Mouse (Mus musculus): ENCODE measurements around the gene Emc7.
A peak's percentile ranks its signal among the peaks of the same experiment; 100 is the strongest.
"Not testable (repeated sequence)": the region's sequence is repeated elsewhere in the genome, so short reads cannot be mapped to it uniquely, and the experiment has no call there.

Gene Emc7

DNA sequence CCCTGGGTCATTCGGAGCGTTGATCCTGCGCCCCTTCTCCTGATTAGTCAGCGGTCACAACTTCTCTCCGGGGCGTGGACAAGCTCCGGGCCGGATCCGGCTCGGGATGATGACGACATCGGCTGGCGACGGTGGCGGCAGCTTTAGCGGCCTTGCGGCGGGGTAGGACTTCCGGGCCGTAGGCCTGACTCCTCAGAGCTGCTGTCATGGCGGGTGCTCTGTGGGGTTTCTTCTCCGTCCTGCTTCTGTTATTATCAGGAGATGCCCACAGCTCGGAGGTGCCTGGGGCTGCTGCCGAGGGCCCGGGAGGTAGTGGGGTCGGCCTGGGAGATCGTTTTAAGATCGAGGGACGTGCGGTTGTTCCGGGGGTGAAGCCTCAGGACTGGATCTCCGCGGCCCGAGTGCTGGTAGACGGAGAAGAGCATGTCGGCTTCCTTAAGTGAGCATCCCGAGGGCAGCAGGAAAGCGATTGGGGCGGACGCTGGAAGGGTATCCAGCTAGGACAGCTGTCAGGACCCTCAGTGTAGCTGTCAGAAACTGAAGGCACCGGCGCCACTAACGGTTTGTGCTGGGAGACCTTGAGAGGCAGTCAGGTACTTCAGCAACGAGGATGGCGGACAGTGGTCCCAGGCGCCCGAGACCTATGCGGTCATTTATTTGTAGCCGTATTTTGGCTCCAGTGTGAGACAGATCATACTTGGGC is at the start of gene Emc7:
Gene Emc7 (plus strand): TSS at position 136 of the 703 bp plus-strand sequence.
- DNase-seq = peak; percentile 98

GRCm38 (mm10) chr2:112407030-112407429 is 47.8 kb upstream of the Emc7 start:
- DNase-seq = no peak

GRCm38 (mm10) chr2:112425308-112425707 is 29.5 kb upstream of the Emc7 start:
- no peak for DNase-seq

- DNase-seq = not testable (repeated sequence)
These were observed 26.3 kb upstream of the Emc7 start for GRCm38 (mm10) chr2:112428534-112428933.

GRCm38 (mm10) chr2:112429665-112430064 is 25.1 kb upstream of the Emc7 start:
- no peak for DNase-seq

GRCm38 (mm10) chr2:112430403-112430802 is 24.4 kb upstream of the Emc7 start:
- no peak for DNase-seq

GRCm38 (mm10) chr2:112432523-112432922 is 22.3 kb upstream of the Emc7 start:
- DNase-seq = no peak

DNA sequence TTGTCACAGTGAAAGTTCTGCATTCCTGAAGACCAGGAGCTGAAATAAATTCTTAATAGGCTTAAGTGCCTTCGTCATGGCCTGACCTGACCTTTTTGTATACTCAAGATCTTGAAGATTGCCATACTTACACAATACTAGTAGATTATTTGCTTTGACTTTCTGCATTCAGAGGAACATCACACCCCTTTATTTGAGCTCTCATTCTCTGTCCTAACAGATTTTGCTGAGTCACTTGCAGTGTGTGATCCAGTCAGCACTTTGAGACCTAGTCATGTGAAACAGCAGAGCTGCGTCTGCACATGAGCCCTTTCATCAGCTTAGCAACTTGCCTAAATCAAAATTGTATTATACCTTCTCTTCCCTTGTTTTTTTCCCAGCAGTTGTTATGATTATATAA is 21.4 kb upstream of the Emc7 start:
- no peak for DNase-seq

- DNase-seq = no peak
These were observed 18.5 kb upstream of the Emc7 start for GRCm38 (mm10) chr2:112436292-112436691.

DNA sequence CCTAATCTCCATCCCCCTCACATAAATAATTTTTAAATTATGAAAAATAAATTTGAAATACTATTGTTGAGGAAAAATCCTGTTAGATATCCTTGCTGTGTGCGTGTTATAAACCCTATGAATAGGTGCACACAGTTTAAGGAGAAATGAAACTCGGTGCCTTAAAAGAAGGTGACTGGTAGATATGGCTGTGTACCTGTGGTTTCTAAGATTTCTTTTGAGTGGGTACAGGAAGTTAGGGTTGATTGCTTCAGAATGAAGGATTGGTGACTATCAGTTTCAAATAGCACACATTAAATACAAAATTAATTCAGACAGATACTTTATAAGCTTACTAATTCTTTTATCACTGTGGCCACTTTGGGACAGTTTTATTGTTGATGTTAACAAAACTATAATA is 17.2 kb upstream of the Emc7 start:
- DNase-seq = no peak

DNA sequence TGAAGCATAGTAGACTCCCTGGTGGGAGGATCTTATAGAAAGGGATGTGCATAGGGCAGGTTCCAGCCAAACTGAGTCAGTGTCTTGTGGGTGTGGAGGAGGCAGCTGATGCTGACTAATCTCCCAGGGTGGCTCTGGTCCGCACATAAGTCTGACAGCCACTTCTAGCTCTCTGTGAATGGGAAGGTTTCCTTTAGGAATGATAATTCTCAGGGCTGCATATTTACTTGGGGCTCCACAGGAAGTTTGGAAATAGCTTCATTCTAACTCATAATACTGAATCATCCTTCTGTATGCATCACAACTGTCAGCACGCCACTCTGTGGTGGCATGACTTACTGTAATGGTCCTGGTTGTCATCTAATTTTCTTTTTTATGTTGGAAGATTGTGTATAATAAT is 11.3 kb upstream of the Emc7 start:
- no peak for DNase-seq

GRCm38 (mm10) chr2:112445511-112445910 is 9.3 kb upstream of the Emc7 start:
- DNase-seq = no peak

DNA sequence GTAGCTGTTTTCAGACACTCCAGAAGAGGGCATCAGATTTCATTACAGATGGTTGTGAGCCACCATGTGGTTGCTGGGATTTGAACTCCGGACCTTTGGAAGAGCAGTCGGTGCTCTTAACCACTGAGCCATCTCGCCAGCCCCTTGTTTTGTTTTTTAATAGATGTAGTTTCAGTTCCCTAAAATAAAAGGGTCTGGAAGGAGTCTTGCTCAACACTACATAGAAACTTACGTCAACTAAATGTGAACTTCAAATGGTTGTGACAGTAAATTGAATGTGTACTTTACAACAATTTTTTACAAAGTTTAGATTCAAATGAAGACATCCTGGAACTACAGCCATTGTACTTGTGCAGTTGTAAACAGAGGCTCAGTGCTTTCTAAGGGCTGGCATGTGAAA is 6.8 kb upstream of the Emc7 start:
- not testable (repeated sequence) for DNase-seq

GRCm38 (mm10) chr2:112448510-112449059 is 6.2 kb upstream of the Emc7 start:
- DNase-seq = no peak

DNA sequence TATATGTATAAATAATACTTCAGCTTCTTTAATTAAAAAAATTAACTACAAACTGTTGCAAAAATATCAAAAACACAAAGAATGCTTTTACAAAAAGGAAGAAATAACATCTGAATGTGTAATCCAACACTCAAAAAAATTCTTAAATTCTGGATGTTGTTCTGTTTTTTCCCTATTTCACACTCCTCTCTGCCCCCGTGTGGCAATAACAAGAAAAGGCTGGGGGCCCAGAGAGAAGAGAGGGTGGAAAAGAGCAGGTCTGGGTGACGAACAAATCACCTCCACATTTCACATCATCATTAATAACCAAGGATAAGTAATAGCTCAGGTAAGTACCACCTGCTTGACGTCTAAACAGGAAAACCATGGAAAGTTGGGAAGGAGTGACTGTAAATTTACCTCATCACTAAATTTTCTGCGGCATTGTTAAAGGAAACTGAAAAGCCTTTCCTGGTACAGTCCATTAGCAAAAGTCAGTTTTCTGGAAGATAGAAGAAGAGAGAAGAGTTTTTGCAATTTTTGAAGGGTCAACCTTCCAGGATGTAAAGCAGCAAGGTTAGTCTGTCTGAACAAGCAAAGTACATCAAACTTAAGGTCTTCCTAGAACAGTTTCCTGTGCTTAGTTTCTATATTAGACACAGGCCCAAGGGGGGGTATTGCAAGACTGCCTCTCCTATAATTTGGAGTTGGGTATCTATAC is 5.0 kb upstream of the Emc7 start:
- DNase-seq = peak; percentile 30

DNA sequence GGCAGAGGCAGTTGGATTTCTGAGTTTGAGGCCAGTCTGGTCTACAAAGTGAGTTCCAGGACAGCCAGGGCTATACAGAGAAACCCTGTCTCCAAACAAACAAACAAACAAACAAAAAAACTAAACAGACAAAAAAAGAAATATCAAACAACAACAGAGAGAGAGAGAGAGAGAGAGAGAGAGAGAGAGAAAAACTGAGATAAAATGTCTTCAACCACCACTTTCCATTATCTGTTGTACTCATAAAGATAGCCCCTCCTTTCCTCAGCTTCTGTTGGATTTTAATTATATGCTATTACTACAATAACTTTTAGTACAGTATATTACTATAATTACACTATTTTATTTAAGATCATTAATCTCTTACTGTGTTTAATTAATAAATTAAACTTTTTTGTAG is 2.3 kb upstream of the Emc7 start:
- not testable (repeated sequence) for DNase-seq

DNA sequence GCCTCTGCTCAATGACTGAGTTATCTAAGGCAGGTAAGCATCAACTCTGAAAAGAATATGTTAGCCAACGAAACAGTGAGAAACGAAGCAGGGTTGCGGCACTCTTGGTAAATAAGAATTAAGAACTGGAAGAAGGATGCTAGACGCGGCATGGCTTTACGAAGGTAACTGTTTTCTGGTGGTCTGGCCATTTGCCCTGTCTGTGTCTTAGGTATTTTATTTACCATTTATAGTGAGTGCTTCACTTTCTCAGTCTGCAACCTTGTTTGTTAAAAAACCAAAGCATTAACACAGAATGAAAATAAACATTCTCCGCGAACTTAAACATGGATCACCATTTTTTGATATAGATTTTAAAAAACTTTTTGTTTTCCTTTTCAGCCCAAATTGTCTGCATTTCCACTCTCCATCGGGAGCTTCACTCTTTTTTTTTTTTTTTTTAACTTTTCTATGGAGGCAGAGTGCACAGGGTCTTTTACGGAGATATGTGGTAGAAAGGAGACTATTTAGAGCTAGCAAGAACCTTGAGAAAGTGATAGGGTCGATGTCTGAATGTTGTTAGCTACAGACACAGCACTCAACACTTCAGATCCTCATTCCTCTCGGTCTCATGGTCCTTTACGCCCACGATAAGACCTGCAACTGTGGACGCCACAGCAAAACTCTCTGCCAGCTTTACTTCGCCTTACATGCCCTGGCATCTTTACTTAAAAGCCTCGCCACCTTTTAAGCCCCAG is 504 bp upstream of the Emc7 start:
- DNase-seq = no peak

DNA sequence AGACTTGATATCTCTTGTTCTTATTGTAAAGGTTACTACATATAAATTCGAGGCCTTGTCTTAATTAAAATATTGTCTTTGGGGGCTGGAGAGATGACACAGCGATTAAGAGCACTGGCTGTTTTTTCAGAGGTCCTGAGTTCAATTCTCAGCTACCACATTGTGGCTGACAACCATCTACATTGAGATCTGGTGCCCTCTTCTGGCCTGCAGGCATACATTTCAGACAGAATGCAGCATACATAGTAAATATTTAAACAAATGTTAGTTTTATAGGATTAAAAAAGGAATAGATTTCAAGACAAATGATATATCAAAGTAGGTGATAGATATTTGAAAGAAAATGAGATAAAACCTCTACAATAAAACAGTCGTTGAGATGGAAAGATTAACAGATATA is 5.8 kb downstream of the Emc7 start:
- DNase-seq = no peak

- no peak for DNase-seq
These were observed 14.7 kb downstream of the Emc7 start for GRCm38 (mm10) chr2:112469542-112469941.

GRCm38 (mm10) chr2:112470961-112471381 is 16.2 kb downstream of the Emc7 start:
- no peak for DNase-seq

DNA sequence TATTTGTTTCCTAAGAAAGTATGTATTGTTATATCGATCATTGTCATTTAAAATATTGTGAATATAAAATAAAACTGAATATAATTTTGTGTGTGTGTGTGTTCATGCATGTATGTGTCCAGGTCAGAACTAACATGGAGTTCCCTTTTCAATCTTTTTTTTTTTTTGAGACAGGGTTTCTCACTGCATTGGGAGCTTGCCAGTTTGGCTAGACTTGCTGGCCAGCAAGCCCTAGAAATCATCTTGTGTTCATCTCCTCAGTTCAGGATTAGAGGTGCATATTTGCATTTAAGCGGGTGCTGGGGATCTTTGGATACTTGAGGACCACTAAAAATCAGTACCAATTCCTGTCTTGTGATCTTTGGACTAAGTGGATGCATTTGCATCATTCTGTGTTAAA is 17.3 kb downstream of the Emc7 start:
- no peak for DNase-seq

DNA sequence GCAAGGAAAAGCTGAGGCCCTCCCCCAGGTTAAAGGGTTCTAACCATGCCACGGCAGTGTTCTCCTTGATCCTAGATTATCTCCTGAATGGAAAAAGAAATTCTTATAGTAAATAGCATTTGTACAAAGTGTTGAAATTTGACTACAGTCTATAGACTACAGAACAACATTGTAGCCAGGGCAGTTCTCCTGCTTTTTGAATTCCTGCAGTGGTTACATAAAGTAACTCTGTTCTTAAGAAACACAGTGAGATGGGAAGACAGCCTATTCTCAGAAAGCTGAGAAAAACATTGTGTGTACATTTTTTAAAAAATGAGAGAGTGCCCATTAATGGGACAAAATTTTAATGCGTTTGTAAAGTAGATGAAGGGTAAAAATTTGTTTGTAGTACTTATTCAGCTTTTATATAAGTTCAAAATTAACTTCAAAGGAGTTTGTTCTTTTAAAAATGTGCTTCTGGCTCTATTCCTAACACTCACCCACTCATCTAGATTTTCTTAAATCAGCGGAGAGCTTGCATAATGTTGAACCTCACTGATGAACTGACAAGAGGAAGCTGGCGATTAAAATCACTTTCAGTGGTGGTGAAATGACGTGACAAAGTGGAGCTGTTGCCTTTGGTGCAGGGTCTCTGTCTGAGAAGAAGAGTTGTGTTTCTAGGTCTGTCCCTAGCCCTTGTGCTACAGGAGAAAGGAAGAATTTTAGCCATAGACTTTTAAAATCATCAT is 20.4 kb downstream of the Emc7 start:
- no peak for DNase-seq

- no peak for DNase-seq
These were observed 21.8 kb downstream of the Emc7 start for GRCm38 (mm10) chr2:112476554-112476953.
